Mouse (Mus musculus) liver, embryonic 14.5 days (tissue): ENCODE data around the gene Gsc2.

Experiments
- CTCF ChIP-seq: IDR thresholded peaks from 2 replicates; pipeline ENCODE4 v1.5.1; 2016; ENCODE audit warnings: antibody characterized with exemption, low read depth, control low read depth
- EP300 ChIP-seq: IDR thresholded peaks from 2 replicates; pipeline ENCODE4 v1.6.1; 2016; ENCODE audit warnings: antibody characterized with exemption, low read depth

DNA sequence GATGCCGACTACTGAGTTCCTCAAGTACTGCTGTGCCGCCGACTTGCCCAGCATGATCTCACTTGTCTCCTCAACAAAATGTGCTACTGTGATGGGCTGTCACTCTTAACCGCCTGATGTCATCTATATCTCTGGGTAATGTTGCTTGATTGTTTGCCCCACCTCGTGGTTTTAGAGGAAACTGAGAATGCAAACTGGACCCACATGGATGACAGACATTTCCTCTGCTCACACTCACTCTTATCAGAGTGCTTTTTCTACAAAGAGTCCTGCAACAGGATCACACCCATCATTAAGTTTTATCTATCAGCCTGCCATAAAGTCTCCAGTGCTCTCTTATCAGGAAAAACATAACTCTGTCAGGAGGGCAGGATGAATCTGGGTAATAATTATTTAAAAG, 43.6 kb downstream of the Gsc2 start:
- no peak for TF ChIP-seq CTCF
- TF ChIP-seq EP300, result 0 out of 2 replicates have a peak, but pooled peaks have one; percentile 51
